Mouse (Mus musculus): Measurements from ENCODE around the gene Otog.
A peak's percentile ranks its signal among the peaks of the same experiment; 100 is the strongest.

Otog gene

DNA sequence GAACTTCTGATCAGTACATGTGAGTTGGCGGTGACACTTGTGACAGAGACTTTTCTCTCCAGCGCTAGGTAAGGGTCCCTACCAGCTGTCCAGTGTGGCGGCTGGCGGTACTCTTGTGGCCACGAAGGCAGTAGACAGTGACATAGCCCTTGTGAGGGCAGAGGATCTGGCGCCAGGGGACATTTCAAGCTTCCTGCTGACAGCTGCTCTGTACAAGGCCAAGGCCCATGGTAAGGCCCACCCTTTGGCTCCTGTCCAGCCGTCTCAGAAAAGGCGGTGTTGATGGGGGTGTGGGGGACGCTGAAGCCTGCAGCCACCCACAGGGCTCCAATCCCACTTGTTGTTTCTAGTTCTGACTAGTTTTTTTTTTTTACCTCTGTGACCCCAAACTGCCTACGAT lies 42.9 kb downstream of the Otog start:
- peak; percentile 67 to 71 for DNase-seq

DNA sequence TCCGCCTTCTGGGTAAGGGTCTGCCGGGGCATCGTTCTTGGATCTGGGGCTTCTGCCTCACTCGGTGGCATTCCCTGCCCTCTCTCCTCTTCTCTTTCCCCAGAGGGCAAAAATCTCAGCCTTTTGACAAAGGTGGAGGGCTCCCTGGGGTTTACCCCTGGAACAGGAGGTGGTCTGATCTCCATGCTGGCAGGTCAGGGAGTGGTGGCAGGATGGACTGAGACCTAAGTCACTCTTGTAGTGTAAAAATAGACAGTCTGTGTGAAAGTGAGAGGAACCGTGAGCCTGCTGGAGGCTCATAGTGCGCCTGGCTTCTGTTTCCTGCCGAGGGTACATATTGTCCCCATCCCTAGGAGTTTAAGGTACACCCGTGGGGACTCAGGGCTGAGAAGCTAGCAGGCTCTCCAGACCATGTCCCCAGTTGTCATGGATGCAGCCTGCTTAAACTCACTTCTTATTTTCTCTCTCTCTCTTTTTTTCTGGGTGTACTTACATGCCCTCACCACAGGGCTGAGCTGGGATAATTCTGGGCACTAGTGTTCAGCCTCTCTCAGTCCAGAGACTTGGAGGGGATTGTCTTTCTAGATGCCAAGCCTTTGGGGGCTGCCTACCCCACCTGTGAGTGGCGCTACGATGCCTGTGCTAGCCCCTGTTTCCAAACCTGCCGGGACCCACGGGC lies 44.5 kb downstream of the Otog start:
- no peak for DNase-seq

DNA sequence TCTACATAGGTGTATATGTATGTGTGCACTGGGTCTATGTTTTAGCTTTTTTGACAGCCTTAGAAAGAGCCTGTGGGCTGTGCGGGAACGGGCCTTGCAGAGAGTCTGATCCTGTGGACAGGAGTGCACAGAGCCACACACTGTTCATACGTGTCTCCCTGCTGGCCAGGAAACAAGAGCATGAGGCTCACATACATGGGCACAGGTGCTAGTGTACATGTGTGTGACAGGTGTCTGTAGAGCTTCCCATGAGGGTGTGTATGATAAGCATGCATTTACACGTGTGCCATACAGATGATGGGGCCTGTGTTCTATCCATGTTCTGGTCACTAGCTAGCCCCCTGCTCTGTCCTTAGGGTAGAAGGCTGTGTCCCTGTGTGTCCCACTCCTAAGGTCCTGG lies 45.6 kb downstream of the Otog start:
- DNase-seq: no peak

DNA sequence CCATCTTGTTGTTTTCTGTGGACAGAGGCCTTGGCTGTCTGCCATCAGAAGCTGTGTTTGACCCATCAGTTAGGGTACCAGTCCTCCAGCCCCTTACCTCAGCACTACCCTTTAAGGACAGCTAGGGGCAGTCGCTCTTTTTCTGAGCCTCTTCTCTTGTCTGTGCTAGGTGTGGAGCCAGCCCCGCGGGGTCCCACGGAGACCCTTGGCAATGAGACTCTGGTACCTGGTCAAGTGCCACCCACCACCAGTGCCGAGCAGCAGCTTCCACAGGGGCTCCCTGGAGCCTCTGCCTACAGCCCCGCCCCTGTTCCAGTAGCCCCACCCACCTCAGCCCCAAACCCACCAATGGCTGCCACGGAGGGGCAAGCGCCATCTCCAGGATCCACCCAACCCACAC lies 46.3 kb downstream of the Otog start:
- no peak for DNase-seq

DNA sequence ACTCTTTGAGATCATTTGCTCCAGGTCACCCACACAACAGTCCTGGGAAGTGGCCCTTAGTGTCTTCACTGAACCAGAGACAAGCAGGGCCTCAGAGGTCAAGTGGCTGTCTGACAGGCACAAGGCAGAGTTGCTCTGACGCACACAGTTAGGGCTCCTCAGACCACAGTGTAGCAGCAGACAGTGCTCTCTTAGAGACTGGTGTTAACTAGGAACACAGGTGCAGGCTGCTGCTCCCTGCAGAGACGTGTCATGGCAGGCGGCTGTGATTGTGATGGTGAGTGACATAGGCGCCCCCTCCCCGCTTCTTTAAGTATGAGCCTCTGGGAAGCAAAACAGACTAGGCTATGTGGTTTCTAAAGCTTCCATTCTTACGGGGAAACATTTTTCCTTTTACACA lies 55.5 kb downstream of the Otog start:
- peak in 1 of 2 experiments; percentile 59 for DNase-seq

DNA sequence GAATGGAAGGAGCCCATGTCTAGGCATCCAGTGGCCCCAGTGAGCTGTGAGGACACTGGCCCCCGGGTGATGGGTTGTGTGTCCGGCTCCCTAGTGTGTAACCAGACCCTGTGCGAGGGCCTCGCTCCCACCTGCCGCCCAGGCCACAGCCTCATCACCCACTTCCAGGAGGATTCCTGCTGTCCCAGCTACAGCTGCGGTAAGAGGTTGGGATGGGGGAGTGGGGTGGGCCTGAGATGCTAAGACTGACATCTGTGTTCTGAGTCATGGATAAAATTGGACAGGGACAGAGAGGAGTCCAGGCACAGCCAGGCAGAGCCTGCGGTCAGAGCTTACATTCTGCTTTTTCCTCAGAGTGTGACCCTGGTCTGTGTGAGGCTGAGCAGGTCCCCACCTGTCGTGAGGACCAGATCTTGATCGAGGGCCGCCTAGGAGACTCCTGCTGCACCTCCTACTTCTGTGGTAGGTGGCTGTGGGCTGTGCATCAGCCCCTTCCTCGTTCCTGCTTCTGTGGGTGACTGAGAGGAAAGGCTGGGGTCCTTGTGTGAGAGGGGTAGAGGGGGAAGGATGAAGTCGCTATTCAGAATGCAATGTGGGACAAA lies 60.3 kb downstream of the Otog start:
- DNase-seq: no peak

DNA sequence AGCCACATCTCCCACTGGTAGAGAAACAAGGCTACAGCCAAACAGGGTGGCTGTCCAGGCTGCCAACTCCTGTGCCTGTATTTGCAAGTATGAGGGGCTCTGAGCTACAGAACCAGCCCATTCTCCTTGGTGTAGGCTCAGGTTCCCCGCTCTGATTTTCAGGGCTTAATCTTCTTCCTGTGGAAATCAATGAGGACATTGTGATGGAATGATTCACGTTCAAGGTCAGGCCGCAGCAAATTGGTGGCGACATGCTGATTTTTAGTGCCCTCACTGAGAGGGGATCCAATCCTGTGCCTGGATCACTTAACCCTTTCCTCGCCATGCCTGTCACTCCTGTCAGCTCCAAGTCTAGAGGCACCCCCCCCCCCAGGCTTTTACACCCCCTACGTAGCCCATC lies 72.7 kb downstream of the Otog start:
- no peak for DNase-seq

DNA sequence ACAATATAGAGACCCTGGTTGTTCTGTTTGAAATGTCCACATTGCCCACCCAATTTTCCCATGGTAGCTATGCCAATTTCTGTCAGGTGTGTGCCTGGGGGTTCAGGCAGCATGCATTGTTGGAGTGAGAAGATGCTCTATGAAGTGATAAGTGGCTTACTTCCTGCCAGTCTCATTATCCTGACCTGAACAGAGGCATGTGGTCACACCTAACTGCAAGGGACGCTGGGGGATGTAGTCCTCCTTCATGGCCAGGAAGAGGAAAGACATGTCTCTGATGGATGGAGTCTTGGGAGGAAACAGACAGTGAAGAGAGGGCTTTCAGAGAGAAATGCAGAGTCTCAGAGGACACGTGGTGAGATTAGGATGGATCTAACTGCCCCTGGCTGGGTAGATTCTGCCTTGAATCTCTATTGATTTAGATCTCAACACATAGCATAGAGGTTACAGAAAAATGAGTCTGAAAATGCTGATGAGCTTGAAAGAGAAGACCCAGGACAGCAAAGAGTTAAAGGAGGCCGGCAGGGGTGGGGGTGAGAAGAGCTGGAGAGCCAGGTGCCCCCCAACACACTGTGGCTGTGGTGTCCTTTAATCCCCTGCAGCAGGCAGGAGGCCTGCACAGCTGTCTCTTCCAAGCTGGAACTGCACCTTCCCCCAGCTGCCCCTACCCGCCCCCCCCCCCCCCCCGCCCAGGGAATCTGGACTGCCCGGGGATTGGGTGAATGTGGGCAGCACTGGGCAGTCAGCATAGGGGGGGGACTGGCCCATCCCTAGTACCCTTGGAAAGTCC lies 73.6 kb downstream of the Otog start:
- DNase-seq: peak in 1 of 2 experiments; percentile 31

DNA sequence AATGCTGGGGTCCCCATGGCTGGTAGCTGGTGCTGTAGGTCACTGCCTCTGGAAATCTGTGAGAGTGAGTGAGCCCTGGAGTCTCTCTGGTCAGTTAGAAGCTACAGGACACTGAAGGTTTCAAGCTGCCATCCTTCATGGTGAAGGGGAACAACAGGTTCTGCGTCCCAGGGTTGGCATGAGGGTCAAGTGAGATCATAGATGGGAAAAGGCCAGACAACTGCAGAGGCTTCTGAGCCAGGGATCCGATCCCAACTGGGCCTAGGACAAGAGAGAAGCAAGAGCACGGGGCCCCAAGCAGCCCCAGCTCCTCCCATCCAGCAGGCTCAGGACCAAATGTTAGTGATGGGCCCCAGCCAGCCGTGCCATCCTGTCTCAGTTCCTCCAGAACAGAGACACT lies 74.9 kb downstream of the Otog start:
- peak; percentile 52 to 65 for DNase-seq

DNA sequence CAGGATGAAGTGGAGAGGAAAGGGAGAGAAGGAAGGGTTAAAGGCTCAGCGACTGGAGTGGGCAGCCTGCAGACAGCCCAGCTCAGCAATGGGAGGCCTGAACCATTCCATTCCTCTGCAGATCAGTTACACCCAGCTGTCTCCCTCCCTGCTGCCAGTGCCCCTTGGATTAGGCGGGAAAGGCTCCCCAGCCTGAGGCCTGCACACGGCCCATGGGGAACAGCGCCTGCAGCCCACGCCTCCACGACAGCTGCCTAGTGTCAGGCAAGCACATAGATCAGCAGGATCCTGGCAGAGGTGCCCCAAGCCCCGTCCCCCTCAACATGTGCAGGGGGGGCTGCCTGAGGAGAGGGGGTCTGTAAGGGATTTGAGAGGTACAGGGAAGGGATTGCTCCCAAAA lies 76.2 kb downstream of the Otog start:
- DNase-seq: peak; percentile 65 to 76

DNA sequence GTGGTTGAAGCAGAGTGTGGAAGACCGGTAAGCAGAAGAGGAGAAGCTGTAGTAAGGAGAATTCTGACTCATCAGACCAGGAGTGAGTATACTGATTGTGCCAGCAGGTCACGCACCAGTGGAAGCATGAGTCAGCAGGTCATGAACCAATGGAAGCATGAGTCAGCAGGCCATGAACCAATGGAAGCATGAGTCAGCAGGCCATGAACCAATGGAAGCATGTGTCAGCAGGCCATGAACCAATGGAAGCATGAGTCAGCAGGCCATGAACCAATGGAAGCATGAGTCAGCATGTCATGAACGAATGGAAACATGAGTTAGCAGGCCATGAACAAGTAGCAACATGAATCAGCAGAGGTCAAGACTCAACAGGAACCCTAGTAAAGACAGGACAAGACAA lies 80.5 kb downstream of the Otog start:
- no peak for DNase-seq

DNA sequence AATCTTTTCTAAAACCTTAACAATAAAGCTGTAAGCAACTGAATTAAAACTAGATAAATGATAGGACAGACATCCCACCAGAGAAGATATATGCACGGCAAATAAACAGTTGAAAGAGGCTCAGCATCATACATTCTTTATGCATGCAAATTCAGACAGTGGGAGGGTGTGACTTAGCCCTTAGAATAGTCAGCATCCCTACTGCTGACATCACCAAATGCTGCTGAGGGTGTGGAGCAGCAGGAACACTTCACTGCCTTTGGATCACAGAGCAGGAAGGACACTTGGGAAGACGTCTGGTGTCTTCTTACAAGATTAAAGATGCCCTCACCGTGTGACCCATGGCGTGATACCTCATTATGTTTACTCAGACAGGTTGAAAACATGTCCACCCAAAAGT lies 87.1 kb downstream of the Otog start:
- no peak for DNase-seq

DNA sequence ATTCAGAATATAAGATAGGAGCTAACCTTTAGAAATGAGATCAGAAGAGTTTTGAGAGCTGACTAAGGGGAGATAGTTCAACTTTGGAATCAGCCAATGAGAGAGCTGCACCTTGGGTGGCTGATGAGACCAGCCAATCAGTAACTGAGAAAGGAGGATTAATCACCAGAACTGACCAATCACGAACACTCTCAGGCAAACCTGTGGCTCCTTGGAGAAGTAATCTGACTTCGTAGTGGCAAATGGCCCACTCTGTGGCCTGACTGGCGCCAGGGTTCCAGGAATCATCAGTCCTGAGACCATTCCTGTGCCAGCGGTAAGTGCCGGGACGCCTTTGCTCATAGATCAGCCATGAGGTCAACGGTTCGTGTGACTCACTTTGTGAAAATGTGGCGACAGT lies 96.6 kb downstream of the Otog start:
- no peak for DNase-seq

DNA sequence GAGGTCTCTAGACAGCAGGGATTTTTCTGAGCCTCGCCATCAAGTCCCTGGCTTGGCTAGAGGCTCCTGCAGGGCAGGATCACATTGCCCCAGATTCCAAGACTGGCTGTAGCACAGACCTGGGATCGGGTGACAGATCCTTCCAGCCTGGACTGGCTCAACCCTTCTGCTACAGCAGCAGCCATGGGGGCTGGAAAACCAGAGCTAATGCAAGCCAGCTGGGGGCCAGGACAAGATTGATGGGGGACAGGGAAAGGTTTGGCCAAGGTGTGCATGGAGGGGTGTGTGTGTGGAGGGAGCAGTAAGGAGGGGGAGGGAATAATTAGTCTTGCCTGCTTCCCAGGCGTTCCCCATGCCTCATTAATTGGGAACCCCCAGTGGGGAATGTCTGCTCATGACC lies 99.0 kb downstream of the Otog start:
- no peak for DNase-seq

DNA sequence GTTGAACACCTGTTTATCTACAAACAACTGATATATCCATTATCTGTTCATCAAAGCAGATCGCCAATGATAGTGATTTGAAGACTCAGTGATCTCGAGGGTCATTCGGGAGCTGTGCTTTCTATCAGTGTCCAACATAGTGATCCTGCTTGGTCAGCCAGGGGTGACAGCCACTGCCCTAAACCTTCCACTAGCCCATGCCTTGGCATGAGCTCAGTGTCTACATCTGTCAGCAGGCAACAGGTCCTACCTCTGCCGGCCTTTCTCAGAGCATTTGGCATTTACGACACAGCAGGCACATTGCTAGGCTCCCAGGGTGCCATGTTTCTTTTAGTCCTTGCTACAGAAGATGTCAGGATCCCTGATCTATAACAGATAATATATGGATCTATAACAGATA lies 99.5 kb downstream of the Otog start:
- no peak for DNase-seq

DNA sequence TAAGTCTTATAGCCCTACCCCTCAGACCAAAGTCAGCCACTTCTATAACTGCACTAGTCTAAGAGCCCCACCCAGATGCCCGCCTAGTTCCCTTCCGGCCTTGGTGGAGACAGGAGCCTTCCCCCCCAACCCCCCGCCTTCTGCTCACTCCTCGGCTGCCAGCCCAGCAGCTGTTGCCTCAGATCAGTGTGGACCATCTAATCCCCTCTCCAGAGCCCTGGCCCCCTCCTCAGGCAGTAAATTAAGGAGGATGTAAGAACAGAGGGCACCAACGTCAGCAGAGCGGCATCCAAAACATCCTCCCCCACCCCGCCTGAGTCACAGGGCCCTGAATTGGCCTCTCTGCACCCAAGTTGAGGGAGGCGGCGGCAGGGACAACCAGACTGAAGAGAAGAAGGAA lies 100.7 kb downstream of the Otog start:
- DNase-seq: peak; percentile 55 to 73

DNA sequence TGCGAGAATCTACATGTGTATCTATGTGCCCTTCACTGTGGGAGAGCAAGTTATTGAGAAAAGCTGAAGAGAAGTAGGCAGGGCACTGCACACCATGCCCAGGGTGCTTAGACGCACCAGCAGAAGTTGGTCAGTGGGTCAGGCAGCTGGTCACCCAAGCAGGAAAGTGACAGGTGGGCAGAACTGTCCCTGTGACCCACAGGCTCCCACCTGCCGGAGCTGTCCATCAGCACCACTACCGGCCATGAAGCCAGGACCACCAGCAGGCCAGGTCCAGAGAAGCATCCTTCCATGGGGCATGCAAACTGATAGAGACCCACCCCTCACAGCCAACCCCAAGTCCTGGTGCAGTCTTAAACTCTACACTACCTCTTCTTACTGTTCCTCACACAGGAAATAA lies 106.9 kb downstream of the Otog start:
- no peak for DNase-seq

DNA sequence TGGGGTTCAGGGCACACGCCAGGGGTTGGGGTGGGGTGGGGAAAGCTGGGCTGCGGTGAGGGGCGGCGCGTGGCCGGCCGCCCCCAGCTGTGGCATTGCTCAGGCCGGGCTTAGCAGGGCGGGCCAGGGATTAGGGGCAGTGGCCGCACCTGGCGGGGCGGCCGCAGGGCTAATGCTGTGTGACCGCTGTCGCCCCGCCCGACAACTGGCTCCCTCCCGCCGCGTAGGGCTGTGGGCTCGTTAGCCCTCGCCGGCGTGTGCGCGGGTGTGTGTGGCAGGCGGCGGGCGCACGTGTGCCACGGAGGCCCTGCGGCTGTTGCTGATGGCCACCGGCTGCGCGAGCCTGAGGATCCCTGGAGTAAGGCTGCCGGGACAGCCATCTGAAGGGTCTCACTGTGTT lies 108.0 kb downstream of the Otog start:
- DNase-seq: peak in 1 of 2 experiments; percentile 12

DNA sequence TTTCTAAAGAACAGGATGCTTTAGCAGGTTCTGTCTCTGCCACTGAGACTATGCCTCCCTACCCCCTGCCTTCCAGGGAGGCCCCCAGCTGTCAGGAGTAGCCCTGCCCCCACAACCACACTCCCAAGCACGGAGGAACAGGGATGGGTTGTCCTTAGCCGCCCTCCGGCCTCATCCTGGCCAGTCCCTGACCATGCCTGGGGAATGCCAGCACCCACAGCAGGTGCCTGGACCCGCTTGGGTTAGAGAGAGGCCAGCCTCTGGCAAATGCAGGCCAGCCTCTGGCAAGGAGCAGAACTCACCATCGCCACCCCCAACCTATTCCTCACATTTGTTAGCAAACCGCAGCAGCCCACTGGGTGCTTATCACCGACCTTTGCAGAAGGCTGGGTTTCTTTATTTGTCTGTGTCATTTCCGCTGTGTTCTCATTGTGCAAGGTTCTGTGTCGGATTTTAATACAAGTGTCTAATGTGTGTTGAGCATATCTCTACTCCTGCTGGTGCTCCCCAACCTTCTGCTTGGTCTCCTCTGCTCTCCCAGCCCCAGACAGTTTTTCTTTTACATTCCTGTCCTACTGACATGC lies 109.4 kb downstream of the Otog start:
- DNase-seq: peak; percentile 58 to 69

DNA sequence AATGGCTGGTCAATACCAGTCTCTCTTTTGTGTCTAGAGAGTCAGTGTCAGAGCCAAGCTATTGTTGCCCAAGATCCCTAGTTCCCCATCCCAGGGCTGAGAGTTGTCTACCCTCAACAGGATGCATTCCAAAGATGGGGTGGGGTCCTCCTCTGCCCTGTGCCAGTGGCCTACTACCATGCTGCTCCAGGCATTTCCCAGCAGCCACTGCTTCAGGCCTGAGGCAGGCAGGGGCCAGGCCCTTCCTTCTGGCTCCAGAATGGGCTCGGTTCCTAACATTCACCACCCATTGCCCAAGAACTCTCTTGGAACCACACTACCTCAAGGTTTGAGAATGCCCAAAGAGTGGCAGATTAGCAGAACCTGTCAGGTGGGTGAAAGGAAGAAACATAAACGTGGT lies 112.0 kb downstream of the Otog start:
- DNase-seq: no peak

DNA sequence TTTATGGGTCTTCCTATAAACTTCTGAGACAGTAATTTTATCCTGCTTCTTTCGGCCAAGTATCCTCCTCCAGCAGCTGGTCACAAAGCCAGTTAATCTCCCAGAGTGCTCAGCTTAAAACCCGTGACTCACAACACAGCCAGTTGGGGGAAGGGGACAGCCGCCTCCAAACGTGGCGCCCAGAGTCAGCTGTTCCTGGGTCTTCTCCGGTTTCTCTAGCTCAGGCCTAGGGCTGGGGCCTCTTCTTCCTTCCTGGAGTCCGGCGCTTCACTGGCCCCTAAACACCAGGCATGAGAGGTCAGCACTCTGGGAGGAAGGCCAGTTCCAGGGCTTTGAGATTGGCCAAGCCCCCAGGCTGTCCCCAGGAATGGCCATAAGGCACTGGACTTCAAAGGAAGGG lies 112.4 kb downstream of the Otog start:
- DNase-seq: no peak

DNA sequence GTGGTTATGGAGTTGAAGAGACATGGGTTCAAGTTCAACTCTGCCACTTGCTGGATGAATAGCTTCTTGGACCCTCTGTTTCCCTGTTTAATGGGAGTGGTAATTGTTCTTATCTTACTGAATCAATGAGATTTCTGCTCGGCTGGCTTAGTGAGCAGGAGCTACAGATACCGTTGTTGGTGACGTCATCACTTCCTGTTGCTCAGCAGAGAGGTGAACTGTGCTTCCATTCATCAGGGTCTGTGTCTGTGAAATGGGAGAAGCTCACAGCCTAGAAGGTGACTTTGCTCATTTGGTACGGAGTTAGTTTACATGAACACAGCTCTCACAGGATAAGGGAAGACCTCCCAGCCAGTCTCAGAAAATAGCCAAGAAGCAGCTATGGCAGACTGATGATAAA lies 113.1 kb downstream of the Otog start:
- no peak for DNase-seq
